8 mouse cellular contexts compared by ENCODE assay signal in genomic region chr4:134922925-134923244, GRCm38 (mm10). TPM values are rescaled to one million over a fixed set of nuclear protein-coding genes. Genes with fewer than 3 reads are reported as not detected.
DNase-seq lines count a peak whose midpoint lies in the region; ATAC-seq and TF ChIP-seq lines count a peak whose summit lies in the region.

No protein-coding gene starts in this region.

- peak overlapping the region; percentile 96 for H3K27ac ChIP-seq in hindbrain, embryonic 15.5 days (replicated peaks)
- peak overlapping the region; percentile 8; the same call in 1 of the 2 replicates for H3K27ac ChIP-seq in midbrain, embryonic 11.5 days (ENCODE audit: low read depth, low read length)
- peak overlapping the region; percentile 91 for H3K27ac ChIP-seq in spleen, adult 2 months (ENCODE audit: insufficient read depth, low read length)

- intact Hi-C loops in left cerebral cortex, postnatal 4 days (cut with DNase I) = no loop called here

- no peak for TF ChIP-seq CTCF in G1E (IDR thresholded peaks at IDR 0.05; ENCODE audit: low read depth, low read length)
- no peak for TF ChIP-seq CTCF in spleen, adult 2 months (IDR thresholded peaks at IDR 0.05; ENCODE audit: extremely low read depth, insufficient read depth, insufficient read length, insufficient replicate concordance)

- peak overlapping the region; percentile 71 for H3K4me2 ChIP-seq in hindbrain, embryonic 15.5 days
- peak overlapping the region; percentile 94 for H3K4me2 ChIP-seq in midbrain, embryonic 11.5 days

- peak; percentile 52 for DNase-seq in G1E (ENCODE audit: low spot score)
- DNase-seq in brain, adult 2 months (ENCODE audit: low read depth, low spot score) = peak; percentile 68
- peak; percentile 64 for DNase-seq in forelimb bud, embryonic 11.5 days (ENCODE audit: low read depth, low spot score)
- peak; percentile 77 for DNase-seq in left cerebral cortex, postnatal 4 days
- no peak for DNase-seq in midbrain, embryonic 11.5 days (ENCODE audit: low spot score, missing footprints)
- peak in 1 of 2 experiments; percentile 68 for DNase-seq in spleen, adult 2 months (ENCODE audit: low read depth in 1 of 2, low spot score in 2 of 2)
- DNase-seq in c-Kit-positive CD71-positive TER-119-positive erythroid progenitor cells, embryonic 14.5 days (ENCODE audit: low spot score) = no peak

- H3K4me3 ChIP-seq in G1E (ENCODE audit: low read depth, low read length) = peak overlapping the region; percentile 97
- H3K4me3 ChIP-seq in hindbrain, embryonic 15.5 days = peak overlapping the region; percentile 82
- peak overlapping the region; percentile 100 for H3K4me3 ChIP-seq in midbrain, embryonic 11.5 days (ENCODE audit: low read depth, low read length)
- peak overlapping the region; percentile 67 for H3K4me3 ChIP-seq in spleen, adult 2 months (ENCODE audit: extremely low read depth, insufficient read depth, insufficient read length)

- H3K4me1 ChIP-seq in G1E (ENCODE audit: insufficient read depth, low read depth, low read length) = peaks cover 64% of the 10 kb centered on the region
- peaks cover 29% of the 10 kb centered on the region for H3K4me1 ChIP-seq in hindbrain, embryonic 15.5 days (replicated peaks)
- peaks cover 9% of the 10 kb centered on the region for H3K4me1 ChIP-seq in midbrain, embryonic 11.5 days (ENCODE audit: control insufficient read depth, insufficient read depth, low read length)
- H3K4me1 ChIP-seq in spleen, adult 2 months (ENCODE audit: control insufficient read depth, insufficient read depth, insufficient read length) = peaks cover 30% of the 10 kb centered on the region; the same call in 1 of the 2 replicates

- H3K36me3 ChIP-seq in G1E (replicated peaks) = peaks cover 43% of the 10 kb centered on the region
- peaks cover 26% of the 10 kb centered on the region for H3K36me3 ChIP-seq in hindbrain, embryonic 15.5 days
- peaks cover 17% of the 10 kb centered on the region for H3K36me3 ChIP-seq in midbrain, embryonic 11.5 days (ENCODE audit: control insufficient read depth, insufficient read depth, low read length)
- peaks cover 29% of the 10 kb centered on the region for H3K36me3 ChIP-seq in spleen, adult 2 months (ENCODE audit: control insufficient read depth, insufficient read depth, low read length)

- ATAC-seq in G1E (ENCODE audit: extremely low read depth, insufficient number of reproducible peaks, low FRiP score, poor library complexity, severe bottlenecking) = 0 out of 2 replicates have a peak, but pooled peaks have one; percentile 30
- ATAC-seq in hindbrain, embryonic 15.5 days (ENCODE audit: low FRiP score, low read depth) = peak; percentile 50; the same call in 1 of the 2 replicates
- ATAC-seq in midbrain, embryonic 11.5 days (ENCODE audit: low FRiP score) = peak; percentile 76

- H3K27me3 ChIP-seq in G1E (ENCODE audit: insufficient read depth, low read length) = no peaks in the 10 kb centered on the region
- H3K27me3 ChIP-seq in hindbrain, embryonic 15.5 days = no peaks in the 10 kb centered on the region
- no peaks in the 10 kb centered on the region for H3K27me3 ChIP-seq in midbrain, embryonic 11.5 days (ENCODE audit: control insufficient read depth, insufficient read depth, low read length)
- no peaks in the 10 kb centered on the region for H3K27me3 ChIP-seq in spleen, adult 2 months (ENCODE audit: control insufficient read depth, insufficient read depth, low read length)

- no peak; the same call in 1 of the 2 replicates for TF ChIP-seq POLR2A in spleen, adult 2 months (IDR thresholded peaks at IDR 0.05; ENCODE audit: low read depth, low read length)

- no peaks in the 10 kb centered on the region for H3K9me3 ChIP-seq in G1E (replicated peaks)
- H3K9me3 ChIP-seq in hindbrain, embryonic 15.5 days = no peaks in the 10 kb centered on the region
- no peaks in the 10 kb centered on the region for H3K9me3 ChIP-seq in midbrain, embryonic 11.5 days (ENCODE audit: control insufficient read depth, low read length)

- H3K9ac ChIP-seq in hindbrain, embryonic 15.5 days = peak overlapping the region; percentile 76
- peak overlapping the region; percentile 77 for H3K9ac ChIP-seq in midbrain, embryonic 11.5 days (ENCODE audit: low read length)

- under 1% methylated on average over 13 of the region's 13 CpGs for WGBS in hindbrain, embryonic 15.5 days
- 0% methylated on average over 13 of the region's 13 CpGs for WGBS in midbrain, embryonic 11.5 days
- WGBS in spleen, adult 2 months = under 1% methylated on average over 13 of the region's 13 CpGs

RNA-seq across cellular contexts. Expression of gene Rsrp1, which starts 0.5 kb away (rescaled TPM):
- total RNA-seq in G1E (2014; fragmentation: Nextera tagmentation) (260 and 286 TPM in 2 replicates), G1E (2017) (446 and 492 TPM in 2 replicates)
- polyA plus RNA-seq in G1E (2012) = 468 and 529 TPM in 2 replicates
- polyA plus RNA-seq in hindbrain, embryonic 15.5 days (2015; fragmentation: Nextera tagmentation; extraction: Ambion mirVana) = 465 and 471 TPM in 2 replicates
- 100 to 1,000 TPM; 231 to 238 TPM for total RNA-seq in left cerebral cortex, postnatal 4 days (2021)
- 352 and 403 TPM in 2 replicates for polyA plus RNA-seq in midbrain, embryonic 11.5 days (2014; fragmentation: Nextera tagmentation; extraction: Ambion mirVana)
- 691 and 1,139 TPM in 2 replicates for polyA plus RNA-seq in spleen, adult 2 months (2012; rRNA removed)

RNA-seq across cellular contexts. Expression of gene Syf2, which starts 7.8 kb away (rescaled TPM):
- 48.8 and 49.0 TPM in 2 replicates for total RNA-seq in G1E (2014; fragmentation: Nextera tagmentation)
- total RNA-seq in G1E (2017) = 175 and 187 TPM in 2 replicates
- 36.7 and 52.3 TPM in 2 replicates for polyA plus RNA-seq in G1E (2012)
- 57.2 and 62.7 TPM in 2 replicates for polyA plus RNA-seq in hindbrain, embryonic 15.5 days (2015; fragmentation: Nextera tagmentation; extraction: Ambion mirVana)
- total RNA-seq in left cerebral cortex, postnatal 4 days (2021) = 10 to 100 TPM; 37.5 to 40.4 TPM
- 76.7 and 79.4 TPM in 2 replicates for polyA plus RNA-seq in midbrain, embryonic 11.5 days (2014; fragmentation: Nextera tagmentation; extraction: Ambion mirVana)
- 19.2 TPM in 2 replicates for polyA plus RNA-seq in spleen, adult 2 months (2012; rRNA removed)

RNA-seq across cellular contexts. Expression of gene Tmem50a, which starts 8.1 kb away (rescaled TPM):
- 174 and 225 TPM in 2 replicates for total RNA-seq in G1E (2014; fragmentation: Nextera tagmentation)
- total RNA-seq in G1E (2017) = 218 and 250 TPM in 2 replicates
- polyA plus RNA-seq in G1E (2012) = 8.0 and 10.3 TPM in 2 replicates
- polyA plus RNA-seq in hindbrain, embryonic 15.5 days (2015; fragmentation: Nextera tagmentation; extraction: Ambion mirVana) = 209 and 217 TPM in 2 replicates
- 100 to 1,000 TPM; 117 to 120 TPM for total RNA-seq in left cerebral cortex, postnatal 4 days (2021)
- 156 TPM in 2 replicates for polyA plus RNA-seq in midbrain, embryonic 11.5 days (2014; fragmentation: Nextera tagmentation; extraction: Ambion mirVana)
- polyA plus RNA-seq in spleen, adult 2 months (2012; rRNA removed) = 83.2 and 90.6 TPM in 2 replicates

RNA-seq across cellular contexts. Expression of gene Rhd, which starts 58.5 kb away (rescaled TPM):
- 3.2 and 69.7 TPM in 2 replicates for total RNA-seq in G1E (2014; fragmentation: Nextera tagmentation)
- 9.8 and 12.4 TPM in 2 replicates for total RNA-seq in G1E (2017)
- 2.9 and 3.3 TPM in 2 replicates for polyA plus RNA-seq in G1E (2012)
- polyA plus RNA-seq in hindbrain, embryonic 15.5 days (2015; fragmentation: Nextera tagmentation; extraction: Ambion mirVana) = 2.2 TPM in 2 replicates
- total RNA-seq in left cerebral cortex, postnatal 4 days (2021) = not detected
- polyA plus RNA-seq in midbrain, embryonic 11.5 days (2014; fragmentation: Nextera tagmentation; extraction: Ambion mirVana) = 19.2 and 21.3 TPM in 2 replicates
- 69.5 and 84.0 TPM in 2 replicates for polyA plus RNA-seq in spleen, adult 2 months (2012; rRNA removed)

Comparison
In these comparisons a context has a peak if more than half of its experiments do, and no peak if none do; other contexts are left out.
1. DNase-seq: peak in G1E (single experiment), brain, adult 2 months (single experiment), forelimb bud, embryonic 11.5 days (single experiment) and left cerebral cortex, postnatal 4 days (single experiment); none in midbrain, embryonic 11.5 days (single experiment) and c-Kit-positive CD71-positive TER-119-positive erythroid progenitor cells, embryonic 14.5 days (single experiment).
2. H3K27ac ChIP-seq: peak in every context shown above with its lines; median percentile 96 in hindbrain, embryonic 15.5 days; 91 in spleen, adult 2 months; 8 in midbrain, embryonic 11.5 days.
3. Peak in every context shown above with its lines, with median percentiles within 50 percentile points of each other: ATAC-seq and H3K4me3 ChIP-seq.